Mouse (Mus musculus): Measurements from ENCODE around the gene Cyb5d2.

DNA sequence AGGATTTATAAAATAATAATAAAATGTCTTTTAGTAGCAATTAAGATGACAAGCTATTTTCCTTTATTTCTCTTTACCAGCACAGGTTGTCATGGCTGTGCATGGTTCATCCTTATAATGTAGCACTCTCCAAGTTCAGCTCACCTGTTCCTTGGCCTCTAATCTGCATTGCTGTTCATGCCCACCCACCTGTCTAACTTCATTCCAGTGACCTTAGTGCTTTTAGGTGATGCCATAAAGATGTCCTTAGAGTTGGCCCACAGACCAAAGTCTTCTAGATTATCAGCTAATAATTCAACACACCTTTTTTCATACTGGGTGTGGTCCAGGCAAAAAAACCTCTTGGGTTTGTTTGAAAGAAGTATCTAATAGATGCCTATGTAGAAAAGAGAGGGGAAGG lies 5.2 kb upstream of the Cyb5d2 start:
- no peak for TF ChIP-seq CTCF (IDR thresholded peaks at IDR 0.05; ENCODE audit: borderline replicate concordance, extremely low read depth, insufficient read depth, insufficient read length)
- TF ChIP-seq POLR2A (IDR thresholded peaks at IDR 0.05; ENCODE audit: borderline replicate concordance, extremely low read depth, insufficient read depth, insufficient read length, poor library complexity, severe bottlenecking) = no peak

All from brain, embryonic 14.5 days (tissue).